Comparison of ENCODE assay signal across 9 mouse cellular contexts in the genomic region with DNA sequence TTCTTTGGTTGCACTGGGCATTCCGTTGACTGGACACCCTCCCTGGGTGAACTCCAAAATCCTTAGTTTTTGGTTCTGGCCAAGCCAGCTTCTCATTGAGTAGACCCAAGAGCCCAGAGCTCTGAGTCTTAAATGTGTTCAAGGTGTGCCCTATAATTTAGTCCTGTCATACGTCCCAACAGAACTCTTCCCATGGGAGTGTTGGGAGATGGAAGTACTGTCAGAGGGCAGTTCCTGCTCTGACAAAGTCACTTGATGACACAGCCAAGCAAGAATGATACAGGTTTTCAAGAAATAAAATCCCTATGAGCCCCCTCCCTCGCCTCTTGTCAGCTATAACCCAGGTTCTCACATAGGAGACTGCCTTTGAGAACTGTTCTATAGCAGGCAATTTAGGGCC. TPM values are rescaled to one million over a fixed set of nuclear protein-coding genes. Genes with fewer than 3 reads are reported as not detected.
A peak's percentile ranks its signal among the peaks of the same experiment; 100 is the strongest.
DNase-seq lines count a peak whose midpoint lies in the region; ATAC-seq and TF ChIP-seq lines count a peak whose summit lies in the region.
"Had no signal": no experiment of that assay in that cellular context is flagged by ENCODE, and none has a peak within 500 bp of the region (broad histone marks: within the 10 kb centered on the region; RNA-seq: fewer than 3 reads in every experiment).

No protein-coding gene starts in this region.

- H3K27ac ChIP-seq in forebrain, embryonic 11.5 days (ENCODE audit: low read depth, low read length), result no peak overlapping the region
- no peak overlapping the region for H3K27ac ChIP-seq in forebrain, postnatal 0 days (ENCODE audit: low read depth, low read length)
- no peak overlapping the region for H3K27ac ChIP-seq in testis, adult 2 months (ENCODE audit: control insufficient read depth, insufficient read depth, low read depth, low read length)
- no peak overlapping the region for H3K27ac ChIP-seq in liver, embryonic 13.5 days

- H3K9ac ChIP-seq in forebrain, embryonic 11.5 days (ENCODE audit: low read length), result no peak overlapping the region
- H3K9ac ChIP-seq in forebrain, postnatal 0 days, result no peak overlapping the region
- H3K9ac ChIP-seq in liver, embryonic 13.5 days, result no peak overlapping the region

- no peak for ATAC-seq in forebrain, embryonic 11.5 days (replicated peaks; ENCODE audit: low FRiP score)
- ATAC-seq in forebrain, postnatal 0 days, result no peak
- ATAC-seq in liver, embryonic 13.5 days (ENCODE audit: low read depth), result no peak

- DNase-seq in forebrain, embryonic 11.5 days (ENCODE audit: low spot score), result no peak
- DNase-seq in forebrain, postnatal 0 days, result no peak
- no peak for DNase-seq in testis, postnatal 10 days (ENCODE audit: low spot score)
- no peak for DNase-seq in liver, embryonic 13.5 days
- DNase-seq in right cerebral cortex, postnatal 25 days, result no peak
- no peak for DNase-seq in layer of hippocampus, postnatal 10 days (ENCODE audit: low spot score in 2 of 2)
- DNase-seq in layer of hippocampus, adult 11-12 months (ENCODE audit: low spot score), result no peak

- peak overlapping the region; percentile 100; the same call in 1 of the 2 replicates for H3K4me2 ChIP-seq in forebrain, embryonic 11.5 days (ENCODE audit: low read depth, low read length, severe bottlenecking)
- no peak overlapping the region for H3K4me2 ChIP-seq in forebrain, postnatal 0 days (ENCODE audit: low read depth)
- H3K4me2 ChIP-seq in liver, embryonic 13.5 days, result peak overlapping the region; percentile 80; the same call in 1 of the 2 replicates

- H3K4me3 ChIP-seq in forebrain, embryonic 11.5 days (ENCODE audit: low read depth, low read length), result peak overlapping the region; percentile 46; the same call in 1 of the 2 replicates
- no peak overlapping the region for H3K4me3 ChIP-seq in forebrain, postnatal 0 days (ENCODE audit: low read depth, low read length)
- peak overlapping the region; percentile 88 for H3K4me3 ChIP-seq in testis, adult 2 months (ENCODE audit: control insufficient read depth, low read depth, low read length)
- H3K4me3 ChIP-seq in liver, embryonic 13.5 days (replicated peaks), result no peak overlapping the region

- TF ChIP-seq POLR2A in testis, adult 2 months (IDR thresholded peaks at IDR 0.05; ENCODE audit: control insufficient read depth, low read depth, low read length), result no peak

- TF ChIP-seq CTCF in forebrain, postnatal 0 days (IDR thresholded peaks at IDR 0.05; ENCODE audit: low read depth), result no peak
- no peak for TF ChIP-seq CTCF in testis, adult 2 months (IDR thresholded peaks at IDR 0.05; ENCODE audit: control insufficient read depth, insufficient read depth, insufficient replicate concordance, low read depth, low read length)

- no peaks in the 10 kb centered on the region for H3K27me3 ChIP-seq in forebrain, embryonic 11.5 days (ENCODE audit: control insufficient read depth, insufficient read depth, low read length)
- no peaks in the 10 kb centered on the region for H3K27me3 ChIP-seq in forebrain, postnatal 0 days (ENCODE audit: insufficient read depth, low read length)
- no peaks in the 10 kb centered on the region for H3K27me3 ChIP-seq in testis, adult 2 months (ENCODE audit: control insufficient read depth, insufficient read depth, low read length)
- no peaks in the 10 kb centered on the region for H3K27me3 ChIP-seq in liver, embryonic 13.5 days

- H3K36me3 ChIP-seq in forebrain, embryonic 11.5 days (ENCODE audit: control insufficient read depth, insufficient read depth, low read length), result no peaks in the 10 kb centered on the region; the same call in 1 of the 2 replicates
- peaks cover 27% of the 10 kb centered on the region for H3K36me3 ChIP-seq in forebrain, postnatal 0 days (ENCODE audit: insufficient read depth)
- no peaks in the 10 kb centered on the region for H3K36me3 ChIP-seq in testis, adult 2 months (ENCODE audit: control insufficient read depth, insufficient read depth, low read length)
- H3K36me3 ChIP-seq in liver, embryonic 13.5 days, result peaks cover 14% of the 10 kb centered on the region; the same call in 1 of the 2 replicates

- H3K4me1 ChIP-seq in forebrain, embryonic 11.5 days (replicated peaks; ENCODE audit: control insufficient read depth, insufficient read depth, low read length), result peaks cover 3% of the 10 kb centered on the region; the same call in 1 of the 2 replicates
- 0 out of 2 replicates have a peak, but pooled peaks cover 3% of the 10 kb centered on the region for H3K4me1 ChIP-seq in forebrain, postnatal 0 days (ENCODE audit: insufficient read depth)
- H3K4me1 ChIP-seq in testis, adult 2 months (ENCODE audit: control insufficient read depth, insufficient read depth, low read length), result peaks cover 4% of the 10 kb centered on the region
- peaks cover 12% of the 10 kb centered on the region for H3K4me1 ChIP-seq in liver, embryonic 13.5 days (replicated peaks)

- H3K9me3 ChIP-seq in forebrain, embryonic 11.5 days (ENCODE audit: control insufficient read depth, low read length), result no peaks in the 10 kb centered on the region
- H3K9me3 ChIP-seq in forebrain, postnatal 0 days (ENCODE audit: low read length), result no peaks in the 10 kb centered on the region
- no peaks in the 10 kb centered on the region for H3K9me3 ChIP-seq in liver, embryonic 13.5 days (replicated peaks)

- 79% methylated on average over 3 of the region's 3 CpGs for WGBS in forebrain, embryonic 11.5 days
- 78% methylated on average over 3 of the region's 3 CpGs for WGBS in forebrain, postnatal 0 days
- WGBS in liver, embryonic 13.5 days (ENCODE audit: insufficient replicate concordance), result 81% methylated on average over 3 of the region's 3 CpGs

RNA-seq across cellular contexts. Expression of a gene that starts 0.4 kb away (rescaled TPM):
- polyA plus RNA-seq in forebrain, embryonic 11.5 days (2014; fragmentation: Nextera tagmentation; extraction: Ambion mirVana), result 0.15 and 0.17 TPM in 2 replicates
- total RNA-seq in forebrain, postnatal 0 days (2014; rRNA removed), result 0.43 and 0.46 TPM in 2 replicates
- polyA plus RNA-seq in forebrain, postnatal 0 days (2015; fragmentation: Nextera tagmentation; extraction: Ambion mirVana), result 0.14 and 0.44 TPM in 2 replicates
- polyA plus RNA-seq in testis, adult 2 months (2012; rRNA removed), result 5.6 and 6.7 TPM in 2 replicates
- 0.03 TPM in 1 of 2 replicates, not detected in the other for polyA plus RNA-seq in liver, embryonic 13.5 days (2015; fragmentation: Nextera tagmentation; extraction: Ambion mirVana)
- total RNA-seq in layer of hippocampus, postnatal 10 days (2021), result under 1 TPM; 0.54 to 0.96 TPM
- total RNA-seq: heart, postnatal 25 days had no signal

RNA-seq across cellular contexts. Expression of a gene that starts 24.3 kb away (rescaled TPM):
- polyA plus RNA-seq in forebrain, embryonic 11.5 days (2014; fragmentation: Nextera tagmentation; extraction: Ambion mirVana), result 132 and 147 TPM in 2 replicates
- total RNA-seq in forebrain, postnatal 0 days (2014; rRNA removed), result 86.3 and 97.6 TPM in 2 replicates
- 120 and 134 TPM in 2 replicates for polyA plus RNA-seq in forebrain, postnatal 0 days (2015; fragmentation: Nextera tagmentation; extraction: Ambion mirVana)
- polyA plus RNA-seq in testis, adult 2 months (2012; rRNA removed), result 15.9 and 26.0 TPM in 2 replicates
- polyA plus RNA-seq in liver, embryonic 13.5 days (2015; fragmentation: Nextera tagmentation; extraction: Ambion mirVana), result 43.1 and 49.9 TPM in 2 replicates
- 10 to 100 TPM; 49.9 to 52.4 TPM for total RNA-seq in layer of hippocampus, postnatal 10 days (2021)

RNA-seq across cellular contexts. Expression of a gene that starts 24.4 kb away (rescaled TPM):
- polyA plus RNA-seq in forebrain, embryonic 11.5 days (2014; fragmentation: Nextera tagmentation; extraction: Ambion mirVana), result 0.63 and 0.79 TPM in 2 replicates
- total RNA-seq in forebrain, postnatal 0 days (2014; rRNA removed), result 2.2 and 2.5 TPM in 2 replicates
- polyA plus RNA-seq in forebrain, postnatal 0 days (2015; fragmentation: Nextera tagmentation; extraction: Ambion mirVana), result 1.6 and 2.0 TPM in 2 replicates
- polyA plus RNA-seq in testis, adult 2 months (2012; rRNA removed), result 5.4 and 7.1 TPM in 2 replicates
- 3.7 and 4.2 TPM in 2 replicates for polyA plus RNA-seq in liver, embryonic 13.5 days (2015; fragmentation: Nextera tagmentation; extraction: Ambion mirVana)
- 10 to 100 TPM; 13.5 to 18.2 TPM for total RNA-seq in layer of hippocampus, postnatal 10 days (2021)

Comparison
In these comparisons a context has a peak if more than half of its experiments do, and no peak if none do; other contexts are left out.
1. H3K4me3 ChIP-seq: peak in forebrain, embryonic 11.5 days (single experiment) and testis, adult 2 months (single experiment); none in forebrain, postnatal 0 days (single experiment) and liver, embryonic 13.5 days (single experiment).